9 mouse cellular contexts compared by ENCODE assay signal in the genomic region with DNA sequence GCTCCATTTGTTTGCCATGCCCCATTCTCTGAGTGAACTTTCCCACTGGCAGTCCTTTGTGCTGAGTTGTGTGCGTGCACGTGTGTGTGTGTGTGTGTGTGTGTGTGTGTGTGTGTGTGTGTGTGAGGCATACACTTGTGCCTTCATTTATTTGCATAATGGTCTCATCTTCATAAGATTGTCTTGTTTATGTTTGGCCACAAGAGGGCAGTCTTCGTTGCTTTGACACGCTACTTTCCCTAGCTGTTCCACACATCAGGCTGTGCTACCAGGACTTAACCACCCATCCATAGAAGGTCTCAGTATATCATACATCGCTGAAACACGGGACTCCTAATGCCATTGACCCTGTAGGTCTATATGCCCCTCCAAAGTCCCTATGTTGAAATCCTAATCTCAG. TPM values are rescaled to one million over a fixed set of nuclear protein-coding genes. Genes with fewer than 3 reads are reported as not detected.
DNase-seq lines count a peak whose midpoint lies in the region; ATAC-seq lines count a peak whose summit lies in the region.
"Had no signal": no experiment of that assay in that cellular context is flagged by ENCODE, and none has a peak within 500 bp of the region (broad histone marks: within the 10 kb centered on the region; RNA-seq: fewer than 3 reads in every experiment).

No protein-coding gene starts in this region.

- H3K27ac ChIP-seq in embryonic facial prominence, embryonic 11.5 days (replicated peaks; ENCODE audit: low read depth, low read length) = no peak overlapping the region
- H3K27ac ChIP-seq: macrophage had no signal

- DNase-seq in heart, adult 8-10 months (ENCODE audit: low spot score) = peak; percentile 56
- DNase-seq in heart, postnatal 25 days (ENCODE audit: low spot score) = no peak
- DNase-seq in adrenal gland, postnatal 36 days = peak; percentile 31 to 59
- peak; percentile 83 for DNase-seq in embryonic facial prominence, embryonic 11.5 days (ENCODE audit: low spot score)
- peak; percentile 47 to 70 for DNase-seq in heart, postnatal 14 days
- DNase-seq in layer of hippocampus, adult 9-10 months (ENCODE audit: low spot score) = peak; percentile 50
- DNase-seq in right cerebral cortex, postnatal 25 days = peak; percentile 20

- H3K36me3 ChIP-seq in embryonic facial prominence, embryonic 11.5 days (replicated peaks; ENCODE audit: control insufficient read depth, insufficient read depth, low read depth, low read length) = no peaks in the 10 kb centered on the region

- no peak overlapping the region for H3K4me2 ChIP-seq in embryonic facial prominence, embryonic 11.5 days (ENCODE audit: low read depth, low read length)

- no peaks in the 10 kb centered on the region for H3K9me3 ChIP-seq in embryonic facial prominence, embryonic 11.5 days (replicated peaks; ENCODE audit: control insufficient read depth, low read length)

- no peak overlapping the region for H3K9ac ChIP-seq in embryonic facial prominence, embryonic 11.5 days (replicated peaks; ENCODE audit: low read length)

- intact Hi-C loops in heart, postnatal 25 days (cut with DNase I) = loop anchor here (5.0 kb wide), 2 partner anchors 130 to 150 kb away; no protein-coding TSS in a partner anchor
- intact Hi-C loops in heart, postnatal 14 days (cut with DNase I) = loop anchor here (1.0 to 10.0 kb wide), 4 partner anchors 58 to 543 kb away; no protein-coding TSS in a partner anchor

- H3K4me1 ChIP-seq in embryonic facial prominence, embryonic 11.5 days (ENCODE audit: control insufficient read depth, insufficient read depth, low read length) = no peaks in the 10 kb centered on the region

- 0 out of 2 replicates have a peak, but pooled peaks have one; percentile 70 for ATAC-seq in embryonic facial prominence, embryonic 11.5 days (replicated peaks; ENCODE audit: insufficient number of reproducible peaks, low FRiP score, low TSS enrichment, low read depth)
- ATAC-seq in megakaryocyte progenitor cell, adult 5-6 weeks (replicated peaks; ENCODE audit: poor library complexity) = peak; percentile 92

- H3K27me3 ChIP-seq in embryonic facial prominence, embryonic 11.5 days (ENCODE audit: control insufficient read depth, insufficient read depth, low read length) = no peaks in the 10 kb centered on the region

- no peak overlapping the region for H3K4me3 ChIP-seq in embryonic facial prominence, embryonic 11.5 days (ENCODE audit: low read depth, low read length)

- WGBS in embryonic facial prominence, embryonic 11.5 days = 13% methylated on average over 6 of the region's 6 CpGs

RNA-seq across cellular contexts. Expression of gene Svopl, which starts 39.3 kb away (rescaled TPM):
- 1 to 10 TPM in 1 of 4 experiments, under 1 TPM in 3; 0.13 to 1.0 (median 0.62) TPM for total RNA-seq in heart, adult 8-10 months (2022)
- total RNA-seq in heart, postnatal 25 days (2021) = under 1 TPM; 0.42 to 0.50 TPM
- total RNA-seq in adrenal gland, postnatal 36 days (2021) = 1 to 10 TPM; 1.5 to 2.5 TPM
- polyA plus RNA-seq in embryonic facial prominence, embryonic 11.5 days (2014; fragmentation: Nextera tagmentation; extraction: Ambion mirVana) = 1.9 and 2.0 TPM in 2 replicates
- under 1 TPM; 0.53 to 0.90 TPM for total RNA-seq in heart, postnatal 14 days (2021)
- total RNA-seq in megakaryocyte progenitor cell, adult 5-6 weeks (2015) = not detected in 2 replicates
- total RNA-seq in megakaryocyte progenitor cell, adult 5-6 weeks (2017) = not detected in 2 replicates
- polyA plus RNA-seq: macrophage had no signal
